Mouse (Mus musculus) liver, embryonic 12.5 days (tissue): ENCODE data around the gene Olfr393. TPM values are rescaled to one million over a fixed set of nuclear protein-coding genes. Genes with fewer than 3 reads are reported as not detected.

Experiments used
- ATAC-seq: fragments of 200-750 bp; cut with Nextera tagmentation; 2 replicates; pipeline ENCODE4 v1.8.0; 2017; ENCODE audit warnings: moderate number of reproducible peaks, mild to moderate bottlenecking, moderate library complexity
- H3K27ac ChIP-seq: fragments of 300-500 bp; sonication (generic); 2 replicates; pipeline ENCODE4 v1.5.1; 2016; ENCODE audit warnings: mild to moderate bottlenecking
- H3K27me3 ChIP-seq: fragments of 300-500 bp; sonication (generic); replicated peaks from 2 replicates; pipeline ENCODE4 v1.6.1; 2016; ENCODE audit warnings: mild to moderate bottlenecking, moderate library complexity
- H3K36me3 ChIP-seq: fragments of 300-500 bp; sonication (generic); 2 replicates; pipeline ENCODE4 v1.6.1; 2016; ENCODE audit warnings: mild to moderate bottlenecking, moderate library complexity
- H3K4me1 ChIP-seq: fragments of 300-500 bp; sonication (generic); 2 replicates; pipeline ENCODE4 v1.6.1; 2016
- H3K4me2 ChIP-seq: fragments of 300-500 bp; sonication (generic); 2 replicates; pipeline ENCODE4 v1.6.1; 2016; ENCODE audit warnings: mild to moderate bottlenecking, moderate library complexity
- H3K4me3 ChIP-seq: fragments of 300-500 bp; sonication (generic); 2 replicates; pipeline ENCODE4 v1.5.1; 2016; ENCODE audit warnings: mild to moderate bottlenecking, moderate library complexity
- H3K9ac ChIP-seq: fragments of 300-500 bp; sonication (generic); 2 replicates; pipeline ENCODE4 v1.6.1; 2016; ENCODE audit warnings: mild to moderate bottlenecking, moderate library complexity
- H3K9me3 ChIP-seq: fragments of 300-500 bp; sonication (generic); replicated peaks from 2 replicates; pipeline ENCODE4 v1.6.1; 2016; ENCODE audit warnings: mild to moderate bottlenecking, moderate library complexity
- WGBS: fragments of 180-500 bp; shearing (Covaris S2); methylation state at CpG from one replicate; pipeline ENCODE4 v1.1.7; 2016; ENCODE audit not compliant: insufficient replicate concordance; 5-methylcytosine and 5-hydroxymethylcytosine counted together
- polyA plus RNA-seq: library from polyadenylated mRNA; unstranded; fragments of >200 nt; fragmentation: Nextera tagmentation; extraction: Ambion mirVana; gene quantifications from 2 replicates; pipeline ENCODE4 v1.2.1, GENCODE M21; 2016

The Olfr393 gene
- not detected in 2 replicates for polyA plus RNA-seq

DNA sequence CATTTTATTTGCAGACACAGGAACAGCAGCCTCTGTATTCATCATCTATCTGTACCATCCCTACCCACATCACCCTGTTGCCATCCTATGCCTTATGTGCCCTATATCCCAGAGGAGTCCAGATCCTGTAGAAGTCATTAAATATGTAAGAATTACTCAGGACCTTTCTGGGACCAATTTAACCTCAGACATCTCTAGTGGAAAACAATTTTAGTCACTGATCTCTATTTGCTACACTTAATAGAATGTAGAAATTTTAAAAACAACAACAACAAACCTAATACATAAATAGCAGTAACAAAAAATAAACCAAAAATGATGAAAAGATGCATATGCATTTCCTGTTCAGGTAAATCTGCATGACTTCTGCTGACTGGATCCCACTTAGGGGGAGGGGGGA lies at the start of gene Olfr393:
Gene Olfr393, minus strand, starts transcription at position 101 of the 400 bp plus-strand sequence.
- Histone ChIP-seq H3K4me1 (no peaks in the 10 kb centered on the region), H3K9me3 (no peaks in the 10 kb centered on the region; the same call in 1 of the 2 replicates), H3K27ac (no peak within 1 kb of the TSS), H3K4me2 (no peak within 1 kb of the TSS), H3K4me3 (no peak within 1 kb of the TSS), H3K27me3 (no peaks in the 10 kb centered on the region), H3K36me3 (no peaks in the 10 kb centered on the region), H3K9ac (no peak within 1 kb of the TSS)
- ATAC-seq = no peak

DNA sequence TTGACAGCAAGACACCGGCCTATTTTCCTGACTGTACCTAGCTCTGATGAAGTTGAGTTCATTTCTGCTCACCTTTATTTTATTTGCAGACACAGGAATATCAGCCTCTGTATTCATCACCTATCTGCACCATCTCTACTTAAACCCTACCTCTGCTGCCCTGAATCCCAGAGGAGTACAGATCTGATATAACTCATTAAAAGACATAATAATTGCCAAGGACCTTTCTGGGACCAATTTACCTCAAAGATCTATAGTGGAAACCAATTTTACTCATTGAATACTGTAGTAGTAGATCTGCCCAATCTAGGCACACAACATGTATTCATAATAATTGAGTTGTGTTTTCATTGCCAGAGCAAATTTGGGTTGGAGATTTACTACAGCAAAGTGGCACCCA lies 39.4 kb upstream of the Olfr393 start, which contains the start of gene Olfr394:
Gene Olfr394, minus strand, starts transcription at position 101 of the 400 bp plus-strand sequence.
- no peaks in the 10 kb centered on the region for H3K27me3 ChIP-seq
- ATAC-seq = no peak
- H3K4me2 ChIP-seq = no peak within 1 kb of the TSS
- no peaks in the 10 kb centered on the region for H3K4me1 ChIP-seq
- H3K27ac ChIP-seq = no peak within 1 kb of the TSS
- WGBS = 67% methylated on average over 1 of the region's 1 CpGs
- no peaks in the 10 kb centered on the region for H3K36me3 ChIP-seq
- no peak within 1 kb of the TSS for H3K4me3 ChIP-seq
- H3K9me3 ChIP-seq = no peaks in the 10 kb centered on the region
- H3K9ac ChIP-seq = no peak within 1 kb of the TSS

DNA sequence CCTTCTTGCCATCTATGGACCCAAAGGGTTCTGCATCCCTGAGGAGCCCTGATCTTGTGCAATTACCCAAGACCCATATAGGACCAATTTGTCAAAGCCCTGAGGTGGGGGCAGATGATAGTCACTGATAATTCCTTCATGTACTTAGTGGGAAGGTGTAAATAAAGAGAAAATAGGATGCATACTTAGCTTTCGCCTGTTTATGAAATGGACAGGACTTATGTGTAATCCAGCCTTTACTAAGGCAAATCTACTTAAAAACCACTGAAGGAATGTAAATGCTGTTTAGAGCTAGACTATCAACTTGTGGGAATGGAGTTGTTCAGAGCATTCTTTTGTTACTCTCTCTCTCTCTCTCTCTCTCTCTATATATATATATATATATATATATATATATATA lies 34.3 kb downstream of the Olfr393 start, which contains the start of gene Olfr392:
Gene Olfr392, minus strand, starts transcription at position 101 of the 400 bp plus-strand sequence.
- no peak within 1 kb of the TSS for H3K9ac ChIP-seq
- no peaks in the 10 kb centered on the region for H3K9me3 ChIP-seq
- no peaks in the 10 kb centered on the region for H3K4me1 ChIP-seq
- WGBS = 73% methylated on average over 1 of the region's 1 CpGs
- ATAC-seq = no peak
- H3K27me3 ChIP-seq = no peaks in the 10 kb centered on the region
- H3K4me3 ChIP-seq = no peak within 1 kb of the TSS
- H3K4me2 ChIP-seq = no peak within 1 kb of the TSS
- no peak within 1 kb of the TSS for H3K27ac ChIP-seq
- no peaks in the 10 kb centered on the region for H3K36me3 ChIP-seq

DNA sequence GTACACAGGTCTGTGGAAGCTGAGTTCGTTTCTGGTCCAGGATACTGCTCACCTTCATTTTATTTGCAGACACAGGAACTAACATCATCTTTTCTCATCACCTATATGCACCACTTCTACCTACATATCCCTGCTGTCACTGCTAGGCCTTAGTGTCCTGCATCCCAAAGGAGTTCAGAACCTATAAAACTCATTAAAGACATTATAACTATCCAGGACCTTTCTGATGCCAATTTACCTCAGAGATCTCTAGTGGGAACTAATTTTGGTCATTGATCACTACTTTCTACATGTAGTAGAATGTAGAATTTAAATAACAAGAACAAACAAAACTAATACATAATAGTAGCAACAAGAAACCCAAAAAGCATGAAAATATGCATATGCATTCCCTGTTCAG lies 48.3 kb downstream of the Olfr393 start, which contains the start of gene Olfr391-ps:
Gene Olfr391-ps, minus strand, starts transcription at position 101 of the 400 bp plus-strand sequence.
- no peak within 1 kb of the TSS for H3K4me3 ChIP-seq
- H3K27ac ChIP-seq = no peak within 1 kb of the TSS
- no peaks in the 10 kb centered on the region for H3K27me3 ChIP-seq
- H3K4me2 ChIP-seq = no peak within 1 kb of the TSS
- no peak for ATAC-seq
- no peaks in the 10 kb centered on the region for H3K4me1 ChIP-seq
- H3K9ac ChIP-seq = no peak within 1 kb of the TSS
- 34% methylated on average over 1 of the region's 1 CpGs for WGBS
- no peaks in the 10 kb centered on the region for H3K36me3 ChIP-seq
- H3K9me3 ChIP-seq = no peaks in the 10 kb centered on the region

Other genes starting within 250 kb of the Olfr393 start
- gene Zfp735, start 162.7 kb downstream of the Olfr393 start, polyA plus RNA-seq = not detected in 2 replicates
- not detected in 2 replicates for gene Olfr389, start 70.7 kb downstream of the Olfr393 start, polyA plus RNA-seq
- not detected in 2 replicates for gene Olfr390, start 68.5 kb downstream of the Olfr393 start, polyA plus RNA-seq
- not detected in 2 replicates for gene Olfr391-ps, start 48.4 kb downstream of the Olfr393 start, polyA plus RNA-seq
- gene Olfr392, start 34.4 kb downstream of the Olfr393 start, polyA plus RNA-seq = not detected in 2 replicates
- not detected in 2 replicates for gene Olfr394, start 39.3 kb upstream of the Olfr393 start, polyA plus RNA-seq
- gene Olfr395, start 57.8 kb upstream of the Olfr393 start, polyA plus RNA-seq = not detected in 2 replicates
- gene Olfr23, start 85.2 kb upstream of the Olfr393 start, polyA plus RNA-seq = not detected in 2 replicates
- gene Olfr397, start 109.4 kb upstream of the Olfr393 start, polyA plus RNA-seq = not detected in 2 replicates
- not detected in 2 replicates for gene Olfr398, start 139.0 kb upstream of the Olfr393 start, polyA plus RNA-seq
- not detected in 2 replicates for gene Olfr139, start 205.1 kb upstream of the Olfr393 start, polyA plus RNA-seq
- gene Olfr399, start 205.2 kb upstream of the Olfr393 start, polyA plus RNA-seq = not detected in 2 replicates
- gene Zfp616, start 218.5 kb upstream of the Olfr393 start, polyA plus RNA-seq = not detected in 2 replicates